Mouse (Mus musculus) embryonic facial prominence, embryonic 15.5 days (tissue): ENCODE measurements at regions not wholly inside any gene's neighbourhood (a gene's known extent, or its start where the extent isn't known, plus 50 kb on each side); places are given as distances from the start of the nearest gene placed in this dataset.

Source experiments
- ATAC-seq: fragments of 200-750 bp; cut with Nextera tagmentation; 2 replicates; pipeline ENCODE4 v1.8.0; 2017; ENCODE audit warnings: low read depth, moderate TSS enrichment; ENCODE audit not compliant: insufficient number of reproducible peaks, low FRiP score, low TSS enrichment
- H3K27ac ChIP-seq: fragments of 300-500 bp; sonication (generic); replicated peaks from 2 replicates; pipeline ENCODE4 v1.5.1; 2015; ENCODE audit warnings: mild to moderate bottlenecking, inconsistent platforms
- H3K27me3 ChIP-seq: fragments of 300-500 bp; sonication (generic); 2 replicates; pipeline ENCODE4 v1.6.1; 2015; ENCODE audit warnings: inconsistent platforms
- H3K36me3 ChIP-seq: fragments of 300-500 bp; sonication (generic); 2 replicates; pipeline ENCODE4 v1.6.1; 2015; ENCODE audit warnings: mild to moderate bottlenecking, inconsistent platforms
- H3K4me1 ChIP-seq: fragments of 300-500 bp; sonication (generic); 2 replicates; pipeline ENCODE4 v1.6.1; 2015; ENCODE audit warnings: inconsistent platforms
- H3K4me2 ChIP-seq: fragments of 300-500 bp; sonication (generic); replicated peaks from 2 replicates; pipeline ENCODE4 v1.6.1; 2015; ENCODE audit warnings: mild to moderate bottlenecking, inconsistent platforms
- H3K4me3 ChIP-seq: fragments of 300-500 bp; sonication (generic); replicated peaks from 2 replicates; pipeline ENCODE4 v1.5.1; 2015; ENCODE audit warnings: mild to moderate bottlenecking, inconsistent platforms
- H3K9ac ChIP-seq: fragments of 300-500 bp; sonication (generic); 2 replicates; pipeline ENCODE4 v1.6.1; 2015; ENCODE audit warnings: inconsistent platforms
- H3K9me3 ChIP-seq: fragments of 300-500 bp; sonication (generic); replicated peaks from 2 replicates; pipeline ENCODE4 v1.6.1; 2016; ENCODE audit warnings: inconsistent platforms
- WGBS: fragments of 180-500 bp; shearing (Covaris S2); methylation state at CpG from one replicate; pipeline ENCODE4 v1.1.7; 2015; 5-methylcytosine and 5-hydroxymethylcytosine counted together

DNA sequence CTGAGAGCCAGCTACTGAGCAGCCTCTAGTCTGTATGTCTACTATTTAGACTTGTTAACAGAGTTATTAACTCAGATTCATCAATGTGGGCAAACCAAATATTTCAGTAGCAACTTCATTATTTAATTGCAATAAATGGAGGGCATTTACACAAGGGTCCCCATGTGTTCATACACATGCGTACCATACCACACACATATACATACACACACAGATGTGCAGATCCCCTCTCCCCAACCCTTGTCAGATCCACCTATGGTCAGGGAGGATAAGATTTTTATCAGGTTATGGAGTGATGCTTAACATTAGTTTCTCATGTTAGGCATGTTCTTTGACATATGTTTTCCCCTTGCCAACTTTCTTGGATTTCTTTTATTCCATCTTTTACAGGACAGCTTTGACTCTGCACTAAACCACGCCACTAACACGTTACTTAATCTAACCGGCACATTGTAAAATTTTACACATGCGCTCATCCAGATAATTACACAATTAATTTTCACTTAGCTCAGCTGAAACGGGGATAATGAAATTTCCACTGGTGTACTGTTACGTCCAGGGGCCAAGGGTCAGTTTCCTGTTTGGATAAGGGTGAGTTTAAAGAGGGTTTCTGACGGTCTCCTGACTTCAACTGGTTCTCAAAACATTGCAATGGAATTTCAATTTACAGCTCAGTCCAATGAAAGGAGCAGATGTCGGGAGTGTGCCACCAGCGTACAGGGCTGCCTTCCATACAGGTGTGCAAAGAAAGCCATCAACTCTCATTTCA, 188.3 kb upstream of the Cep162 start:
- 24% methylated on average over 10 of the region's 10 CpGs for WGBS
- no peaks in the 10 kb centered on the region for H3K27me3 ChIP-seq
- H3K9ac ChIP-seq = no peak overlapping the region
- H3K4me3 ChIP-seq = no peak overlapping the region
- ATAC-seq = no peak
- H3K9me3 ChIP-seq = no peaks in the 10 kb centered on the region
- no peaks in the 10 kb centered on the region for H3K4me1 ChIP-seq
- H3K4me2 ChIP-seq = no peak overlapping the region
- no peak overlapping the region for H3K27ac ChIP-seq
- H3K36me3 ChIP-seq = no peaks in the 10 kb centered on the region

DNA sequence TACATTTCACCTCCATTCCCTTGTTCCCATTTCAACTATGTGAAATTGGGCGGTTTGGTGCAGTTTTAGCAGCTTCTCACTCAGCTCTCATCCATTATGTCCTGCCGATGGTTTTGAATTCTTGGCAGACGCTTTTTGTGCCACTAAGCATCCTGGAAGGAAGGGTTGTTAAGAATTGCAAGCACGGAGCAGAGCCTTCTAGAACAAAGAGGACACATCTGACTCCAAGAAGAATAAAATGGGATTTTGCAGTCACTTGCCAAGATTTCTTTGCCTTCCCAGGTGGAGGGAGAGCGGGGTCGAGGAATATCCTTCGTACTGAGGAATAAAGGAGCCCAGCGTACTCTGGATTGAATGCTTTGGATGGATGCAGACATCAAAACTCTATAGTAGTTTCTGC, 176.7 kb upstream of the Cep162 start:
- no peak overlapping the region for H3K4me3 ChIP-seq
- no peaks in the 10 kb centered on the region for H3K27me3 ChIP-seq
- no peak overlapping the region for H3K9ac ChIP-seq
- H3K4me1 ChIP-seq = no peaks in the 10 kb centered on the region
- H3K4me2 ChIP-seq = no peak overlapping the region
- no peaks in the 10 kb centered on the region for H3K9me3 ChIP-seq
- WGBS = 64% methylated on average over 8 of the region's 8 CpGs
- H3K36me3 ChIP-seq = no peaks in the 10 kb centered on the region
- H3K27ac ChIP-seq = no peak overlapping the region
- no peak for ATAC-seq

DNA sequence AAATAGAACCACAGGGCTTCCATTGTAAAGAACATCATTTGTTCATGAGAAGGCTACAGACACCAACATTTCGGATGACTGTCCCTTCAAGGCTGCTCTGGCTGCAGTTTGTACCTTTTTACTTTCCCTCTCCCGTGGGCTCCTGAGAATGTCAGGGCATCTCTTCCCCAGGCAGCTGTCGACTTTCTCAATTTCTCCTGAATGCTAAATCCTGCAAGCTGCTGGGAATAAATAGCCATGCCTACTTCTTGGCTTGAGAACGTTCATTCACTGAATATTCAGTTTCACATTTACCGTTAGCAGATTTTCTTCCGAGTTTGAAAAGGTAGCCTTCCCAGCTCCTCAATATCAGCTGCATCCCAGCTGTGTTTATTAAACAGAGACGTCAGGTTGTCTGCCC, 176.2 kb upstream of the Cep162 start:
- H3K9ac ChIP-seq = no peak overlapping the region
- 42% methylated on average over 7 of the region's 7 CpGs for WGBS
- H3K4me2 ChIP-seq = no peak overlapping the region
- no peaks in the 10 kb centered on the region for H3K9me3 ChIP-seq
- no peak overlapping the region for H3K27ac ChIP-seq
- no peaks in the 10 kb centered on the region for H3K27me3 ChIP-seq
- no peaks in the 10 kb centered on the region for H3K36me3 ChIP-seq
- H3K4me1 ChIP-seq = no peaks in the 10 kb centered on the region
- ATAC-seq = no peak
- H3K4me3 ChIP-seq = no peak overlapping the region

DNA sequence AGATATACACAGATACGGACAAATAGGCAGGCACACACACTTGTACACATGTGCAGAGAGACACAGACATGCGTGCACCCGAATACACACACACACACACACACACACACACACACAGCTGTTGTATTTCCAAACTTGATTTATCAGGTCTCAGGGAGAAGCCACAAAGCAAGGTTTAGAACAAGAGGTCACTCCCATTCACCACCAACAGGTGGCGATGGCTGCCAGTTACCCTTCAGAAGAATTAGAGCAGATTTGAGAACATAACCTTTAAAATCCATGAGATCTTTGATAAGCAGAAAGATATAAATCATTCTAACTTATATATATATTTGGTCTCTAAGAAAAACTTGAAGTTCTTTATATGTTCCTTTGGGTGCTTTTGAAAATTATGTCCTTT, 169.9 kb upstream of the Cep162 start:
- no peak overlapping the region for H3K4me3 ChIP-seq
- H3K4me2 ChIP-seq = no peak overlapping the region
- WGBS = 70% methylated on average over 4 of the region's 4 CpGs
- no peaks in the 10 kb centered on the region for H3K36me3 ChIP-seq
- H3K9me3 ChIP-seq = no peaks in the 10 kb centered on the region
- no peak overlapping the region for H3K9ac ChIP-seq
- ATAC-seq = no peak
- peaks cover 7% of the 10 kb centered on the region; the same call in 1 of the 2 replicates for H3K4me1 ChIP-seq
- no peaks in the 10 kb centered on the region for H3K27me3 ChIP-seq
- no peak overlapping the region for H3K27ac ChIP-seq

DNA sequence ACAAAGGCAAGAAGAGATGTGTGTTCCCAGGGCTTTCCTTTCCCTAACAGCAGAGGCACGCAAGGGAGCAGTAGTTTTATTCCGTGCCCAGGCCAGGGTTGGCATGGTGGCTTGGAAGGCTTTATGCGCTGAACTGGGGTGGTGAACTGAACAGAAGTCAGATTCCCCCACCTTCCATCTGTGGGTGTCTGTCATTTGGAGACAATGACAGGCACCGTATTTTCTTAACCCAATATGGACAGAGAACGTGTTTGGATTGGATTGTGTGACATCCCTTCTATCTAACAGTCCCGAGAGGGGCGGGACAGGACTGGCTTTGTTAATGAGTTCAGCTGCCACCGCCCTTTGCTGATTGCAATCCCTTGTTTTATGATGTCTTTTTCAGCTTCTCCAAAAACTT, 165.8 kb upstream of the Cep162 start:
- Histone ChIP-seq H3K4me1 (peaks cover 7% of the 10 kb centered on the region; the same call in 1 of the 2 replicates), H3K9me3 (no peaks in the 10 kb centered on the region), H3K9ac (no peak overlapping the region), H3K4me2 (no peak overlapping the region), H3K36me3 (no peaks in the 10 kb centered on the region), H3K4me3 (no peak overlapping the region), H3K27me3 (peaks cover 3% of the 10 kb centered on the region; the same call in 1 of the 2 replicates), H3K27ac (no peak overlapping the region)
- no peak for ATAC-seq
- WGBS = 36% methylated on average over 8 of the region's 8 CpGs

DNA sequence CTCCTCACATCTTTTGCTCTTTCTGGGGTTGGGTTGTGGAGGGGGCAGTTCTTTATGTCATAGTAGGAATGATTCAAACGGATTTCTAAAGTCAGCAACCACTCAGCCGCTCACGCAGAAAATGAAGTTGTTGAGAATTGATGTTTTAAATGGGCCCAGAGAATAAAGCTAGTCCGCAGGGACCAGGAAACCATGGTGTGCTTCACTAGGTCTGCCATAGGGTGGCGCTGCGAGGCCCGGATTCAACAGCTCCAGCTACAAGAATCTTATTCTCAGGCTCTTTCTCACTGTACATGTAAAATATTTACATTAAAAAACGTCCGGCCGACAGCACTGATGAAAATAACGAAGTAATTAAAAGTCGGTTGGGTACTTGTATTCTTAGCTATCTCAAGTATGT, 164.0 kb upstream of the Cep162 start:
- Histone ChIP-seq H3K27ac (no peak overlapping the region), H3K36me3 (no peaks in the 10 kb centered on the region), H3K4me1 (peaks cover 7% of the 10 kb centered on the region; the same call in 1 of the 2 replicates), H3K4me2 (0 out of 2 replicates have a peak overlapping the region, but pooled peaks have one; percentile 17), H3K9me3 (no peaks in the 10 kb centered on the region), H3K9ac (no peak overlapping the region), H3K4me3 (no peak overlapping the region), H3K27me3 (peaks cover 3% of the 10 kb centered on the region; the same call in 1 of the 2 replicates)
- 9% methylated on average over 12 of the region's 12 CpGs for WGBS
- ATAC-seq = no peak

DNA sequence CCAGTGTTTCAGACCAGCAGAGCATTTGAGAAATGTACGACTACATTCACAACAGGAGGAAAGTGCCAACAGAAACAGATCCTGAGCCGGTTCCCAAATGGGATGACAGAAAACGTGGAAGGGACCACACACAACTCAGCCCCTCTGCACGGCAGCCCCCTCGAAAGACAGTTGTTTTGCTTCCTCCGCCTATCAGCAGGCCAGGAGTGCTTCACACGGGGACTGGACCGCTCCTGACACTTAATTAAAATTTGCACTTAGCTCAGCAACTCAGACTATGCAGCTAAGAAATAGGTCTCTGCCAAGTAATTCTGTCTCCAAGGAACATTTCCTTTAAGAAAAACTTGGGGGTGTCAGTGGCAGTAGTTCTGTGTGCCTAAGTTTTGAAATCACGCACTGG, 157.6 kb upstream of the Cep162 start:
- Histone ChIP-seq H3K36me3 (no peaks in the 10 kb centered on the region), H3K27ac (no peak overlapping the region), H3K4me3 (no peak overlapping the region), H3K4me2 (no peak overlapping the region), H3K9ac (no peak overlapping the region), H3K4me1 (no peaks in the 10 kb centered on the region), H3K27me3 (peaks cover 3% of the 10 kb centered on the region; the same call in 1 of the 2 replicates), H3K9me3 (no peaks in the 10 kb centered on the region)
- WGBS = 40% methylated on average over 9 of the region's 9 CpGs
- ATAC-seq = no peak

DNA sequence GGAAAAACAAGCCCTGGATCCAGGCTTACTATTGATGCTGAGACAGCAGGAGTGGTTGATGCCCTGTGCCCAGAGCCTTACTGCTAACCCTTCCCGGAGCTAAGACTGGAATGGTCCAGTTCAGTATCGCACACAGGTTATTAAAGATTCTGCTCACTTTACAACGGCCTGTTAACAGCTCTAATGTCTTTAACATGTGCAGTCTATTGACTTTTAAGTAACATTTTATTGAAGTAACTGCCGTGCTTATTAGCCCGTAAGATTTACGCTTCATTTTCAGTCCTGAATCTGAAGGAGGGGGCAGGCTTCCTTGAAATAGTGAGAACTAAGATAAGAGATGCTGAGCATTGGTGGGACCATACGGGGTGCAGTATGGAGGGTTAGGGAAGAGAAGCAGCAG, 155.7 kb upstream of the Cep162 start:
- ATAC-seq = no peak

DNA sequence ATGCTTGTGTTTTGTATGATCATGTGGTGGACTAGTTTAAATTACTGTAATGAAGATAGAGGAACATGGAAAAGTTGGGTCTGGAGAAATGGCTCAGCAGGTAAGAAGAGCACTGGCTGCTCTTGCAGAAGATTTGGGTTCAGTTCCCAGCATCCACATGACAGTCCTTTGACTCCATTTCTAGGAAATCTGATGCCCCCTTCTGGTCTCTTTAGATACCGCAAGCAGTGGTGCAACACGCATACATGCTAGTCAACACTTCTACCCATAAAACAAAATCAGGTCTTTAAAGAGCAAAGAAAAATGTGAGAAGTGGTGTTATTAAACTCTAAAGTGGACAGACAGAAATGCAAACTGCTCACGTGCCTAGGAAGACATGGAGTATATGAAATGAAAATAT, 154.4 kb upstream of the Cep162 start:
- H3K4me2 ChIP-seq = no peak overlapping the region
- H3K9ac ChIP-seq = no peak overlapping the region
- ATAC-seq = no peak
- no peaks in the 10 kb centered on the region for H3K36me3 ChIP-seq
- H3K9me3 ChIP-seq = no peaks in the 10 kb centered on the region
- WGBS = 92% methylated on average over 3 of the region's 3 CpGs
- no peak overlapping the region for H3K27ac ChIP-seq
- no peaks in the 10 kb centered on the region for H3K4me1 ChIP-seq
- H3K27me3 ChIP-seq = peaks cover 3% of the 10 kb centered on the region; the same call in 1 of the 2 replicates
- no peak overlapping the region for H3K4me3 ChIP-seq

More for the DNA sequence above, 155.7 kb upstream of the Cep162 start:
- Histone ChIP-seq H3K36me3 (no peaks in the 10 kb centered on the region), H3K27ac (no peak overlapping the region), H3K4me3 (no peak overlapping the region), H3K4me1 (no peaks in the 10 kb centered on the region), H3K27me3 (peaks cover 3% of the 10 kb centered on the region; the same call in 1 of the 2 replicates), H3K9me3 (no peaks in the 10 kb centered on the region), H3K4me2 (no peak overlapping the region), H3K9ac (no peak overlapping the region)
- 83% methylated on average over 7 of the region's 7 CpGs for WGBS

DNA sequence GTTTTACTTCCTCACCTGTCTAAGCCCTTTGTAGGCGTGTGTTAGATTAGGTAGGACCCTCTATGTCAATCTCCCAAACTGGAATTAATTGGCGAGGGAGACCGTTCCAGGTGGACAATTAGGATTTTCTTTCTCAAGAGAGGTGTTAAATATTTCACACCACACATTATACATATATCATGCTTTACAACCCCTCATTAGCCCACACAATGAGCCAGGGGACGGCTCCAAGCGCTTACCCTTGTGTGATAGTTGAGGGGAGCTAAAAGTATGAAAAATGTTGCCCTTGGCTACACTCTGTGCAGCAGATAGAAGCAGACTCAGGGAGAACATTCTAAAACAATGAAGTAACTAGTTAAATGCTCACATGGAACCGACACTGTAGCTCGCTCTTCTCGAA, 153.5 kb upstream of the Cep162 start:
- H3K4me2 ChIP-seq = no peak overlapping the region
- no peak overlapping the region for H3K9ac ChIP-seq
- H3K4me1 ChIP-seq = no peaks in the 10 kb centered on the region
- no peaks in the 10 kb centered on the region for H3K36me3 ChIP-seq
- H3K27ac ChIP-seq = no peak overlapping the region
- 81% methylated on average over 8 of the region's 8 CpGs for WGBS
- H3K4me3 ChIP-seq = no peak overlapping the region
- peaks cover 3% of the 10 kb centered on the region; the same call in 1 of the 2 replicates for H3K27me3 ChIP-seq
- no peak for ATAC-seq
- no peaks in the 10 kb centered on the region for H3K9me3 ChIP-seq

DNA sequence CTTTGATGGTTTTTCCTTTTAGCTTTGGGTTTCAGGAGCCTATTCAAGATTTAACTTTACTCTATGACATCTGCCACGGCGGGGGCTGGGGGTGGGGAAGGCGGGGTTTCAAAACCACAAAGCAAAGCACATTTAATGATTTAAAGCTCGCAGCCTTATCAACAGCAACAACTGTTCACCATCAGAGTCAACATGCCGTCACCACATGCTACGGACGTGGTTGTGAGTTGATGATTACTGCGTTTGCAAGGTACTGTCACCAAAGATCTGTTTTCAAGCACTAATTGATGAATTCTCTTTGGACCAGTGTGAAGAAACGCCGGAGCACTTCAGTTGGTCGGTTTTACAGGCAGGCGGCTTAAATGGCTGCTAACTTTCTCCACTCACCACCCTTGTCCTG, 151.1 kb upstream of the Cep162 start:
- H3K9ac ChIP-seq = no peak overlapping the region
- ATAC-seq = no peak
- no peak overlapping the region for H3K27ac ChIP-seq
- H3K27me3 ChIP-seq = no peaks in the 10 kb centered on the region
- peak overlapping the region; percentile 33 for H3K4me2 ChIP-seq
- H3K4me3 ChIP-seq = no peak overlapping the region
- H3K9me3 ChIP-seq = no peaks in the 10 kb centered on the region
- 43% methylated on average over 12 of the region's 12 CpGs for WGBS
- no peaks in the 10 kb centered on the region for H3K36me3 ChIP-seq
- no peaks in the 10 kb centered on the region for H3K4me1 ChIP-seq
